Mouse (Mus musculus) liver, postnatal 0 days (tissue): Measurements from ENCODE around the gene Rrm2. TPM values are rescaled to one million over a fixed set of nuclear protein-coding genes. Genes with fewer than 3 reads are reported as not detected.

Source experiments
- ATAC-seq: fragments of 200-750 bp; cut with Nextera tagmentation; 2 replicates; pipeline ENCODE4 v1.8.0; 2017; ENCODE audit warnings: mild to moderate bottlenecking, moderate library complexity
- DNase-seq: peaks from one replicate; pipeline ENCODE4 v3.0.0-alpha.2; 2016
- H3K27ac ChIP-seq: fragments of 300-500 bp; sonication (generic); 2 replicates; pipeline ENCODE4 v1.5.1; 2014; ENCODE audit warnings: antibody characterized with exemption, moderate library complexity, mild to moderate bottlenecking, low read depth
- H3K27me3 ChIP-seq: fragments of 300-500 bp; sonication (generic); 2 replicates; pipeline ENCODE4 v1.6.1; 2014; ENCODE audit warnings: low read length, control low read depth, mixed read lengths; ENCODE audit not compliant: insufficient read depth
- H3K36me3 ChIP-seq: fragments of 300-500 bp; sonication (generic); replicated peaks from 2 replicates; pipeline ENCODE4 v1.6.1; 2014; ENCODE audit warnings: mild to moderate bottlenecking, control low read depth, low read length, moderate library complexity, mixed read lengths; ENCODE audit not compliant: insufficient read depth
- H3K4me1 ChIP-seq: fragments of 300-500 bp; sonication (generic); 2 replicates; pipeline ENCODE4 v1.6.1; 2014; ENCODE audit warnings: antibody characterized with exemption, mild to moderate bottlenecking, control low read depth; ENCODE audit not compliant: insufficient read depth
- H3K4me2 ChIP-seq: fragments of 300-500 bp; sonication (generic); 2 replicates; pipeline ENCODE4 v1.6.1; 2014; ENCODE audit warnings: low read depth, mild to moderate bottlenecking, low read length, moderate library complexity, mixed read lengths
- H3K4me3 ChIP-seq: fragments of 300-500 bp; sonication (generic); 2 replicates; pipeline ENCODE4 v1.5.1; 2014; ENCODE audit warnings: low read depth, low read length
- H3K9ac ChIP-seq: fragments of 300-500 bp; sonication (generic); replicated peaks from 2 replicates; pipeline ENCODE4 v1.6.1; 2014; ENCODE audit warnings: mild to moderate bottlenecking, moderate library complexity
- H3K9me3 ChIP-seq: fragments of 300-500 bp; sonication (generic); 2 replicates; pipeline ENCODE4 v1.6.1; 2016; ENCODE audit warnings: mild to moderate bottlenecking, control low read depth, low read length, mixed read lengths
- CTCF ChIP-seq: sonication (generic); IDR thresholded peaks from 2 replicates; pipeline ENCODE4 v1.5.1; 2016; ENCODE audit warnings: antibody characterized with exemption, low read depth
- EP300 ChIP-seq: IDR thresholded peaks from 2 replicates; pipeline ENCODE4 v1.6.1; 2016; ENCODE audit warnings: antibody characterized with exemption, low read depth, mild to moderate bottlenecking
- WGBS: fragments of 180-500 bp; shearing (Covaris S2); extraction: QIAGEN DNeasy Blood & Tissue Kit; methylation state at CpG from one replicate; pipeline ENCODE4 v1.1.7; 2014; ENCODE audit not compliant: insufficient replicate concordance; 5-methylcytosine and 5-hydroxymethylcytosine counted together
- polyA plus RNA-seq: library from polyadenylated mRNA; unstranded; fragments of >200 nt; fragmentation: Nextera tagmentation; extraction: Ambion mirVana; gene quantifications from 2 replicates; pipeline ENCODE4 v1.2.1, GENCODE M21; 2015

Rrm2 gene
- polyA plus RNA-seq, 1 experiment from 2014 or later: 276 TPM

DNA sequence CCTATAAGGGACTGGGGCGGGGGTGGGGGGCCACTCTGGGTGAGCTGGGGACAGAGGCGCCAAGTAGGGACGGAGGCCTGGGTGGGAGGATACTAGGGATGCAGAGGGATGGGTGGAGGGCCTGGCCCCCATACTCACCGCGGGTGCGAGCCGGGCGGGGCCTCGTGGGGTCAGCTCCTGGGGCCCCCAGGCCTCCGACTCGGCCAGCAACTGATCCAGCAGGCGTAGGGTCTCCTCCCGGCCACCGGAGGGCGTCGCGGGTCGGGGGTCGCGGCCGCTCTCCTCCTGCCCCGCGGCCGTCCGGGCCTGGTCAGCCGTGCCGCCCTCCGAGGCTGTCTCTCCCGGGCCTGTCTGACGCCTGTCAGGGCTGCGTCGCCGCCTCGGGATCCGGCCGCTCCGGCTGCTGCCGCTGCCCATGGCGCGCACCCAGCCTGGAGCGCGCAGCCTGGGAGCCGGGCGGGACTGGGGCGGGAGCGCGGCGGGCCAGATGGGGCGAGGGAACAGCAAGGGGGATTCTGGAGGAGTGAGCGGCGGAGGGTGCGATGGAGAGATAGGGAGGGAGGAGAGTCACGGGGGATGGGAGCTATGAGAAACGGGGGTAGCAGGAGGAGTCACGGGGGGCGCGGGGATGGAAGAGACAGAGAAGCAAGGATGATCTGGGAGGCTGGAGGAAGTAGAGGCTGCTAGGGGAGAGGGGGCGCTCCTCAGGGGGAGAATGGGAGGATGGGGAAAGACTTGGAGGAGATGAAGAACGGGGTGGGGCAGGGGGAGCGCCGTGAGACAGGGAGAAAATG, 27.4 kb upstream of the Rrm2 start:
- 5% methylated on average over 42 of the region's 61 CpGs for WGBS
- Histone ChIP-seq H3K27me3 (peaks cover 33% of the 10 kb centered on the region), H3K4me2 (peak overlapping the region; percentile 76), H3K4me1 (peaks cover 11% of the 10 kb centered on the region), H3K4me3 (peak overlapping the region; percentile 44), H3K36me3 (no peaks in the 10 kb centered on the region), H3K9me3 (no peaks in the 10 kb centered on the region), H3K27ac (no peak overlapping the region), H3K9ac (0 out of 2 replicates have a peak overlapping the region, but pooled peaks have one; percentile 22)
- TF ChIP-seq CTCF (no peak), EP300 (no peak)
- peak; percentile 52 for ATAC-seq
- DNase-seq: no peak

DNA sequence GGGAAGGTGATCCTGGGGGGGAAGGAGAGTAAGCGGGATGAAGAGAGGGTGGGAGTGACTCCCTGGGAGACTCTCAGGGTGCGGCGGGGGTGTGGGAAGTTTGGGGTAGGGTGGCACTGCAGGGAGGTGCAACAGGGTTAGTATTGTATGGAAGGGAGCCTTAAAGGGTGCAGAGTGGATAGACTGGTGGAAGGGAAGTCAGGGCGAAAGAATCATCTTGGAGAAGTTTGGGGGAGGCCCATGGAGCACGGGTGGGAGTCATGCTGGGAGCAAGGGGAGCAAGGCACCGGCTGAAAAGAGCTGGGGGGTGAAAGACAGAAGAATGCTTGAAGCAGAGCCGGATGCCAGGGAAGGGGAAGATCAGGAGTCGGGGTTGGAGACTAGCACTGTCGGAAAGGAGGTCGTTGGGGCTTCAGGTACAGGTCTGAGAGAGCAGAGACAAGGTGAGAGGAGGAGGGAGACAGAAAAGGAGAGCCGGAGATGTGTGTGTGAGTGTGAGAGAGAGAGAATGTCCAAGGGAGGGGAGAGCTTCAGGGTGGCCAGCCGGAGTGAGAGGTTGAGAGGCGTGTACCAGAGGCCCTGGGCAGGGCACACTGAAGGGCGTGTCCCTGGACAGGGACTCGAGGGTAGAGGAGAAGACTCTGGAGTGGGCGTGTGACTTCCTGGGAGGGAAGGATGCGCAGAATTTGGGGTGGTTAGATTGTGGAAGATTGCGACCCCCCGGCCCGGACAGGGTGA, 26.6 kb upstream of the Rrm2 start, which contains the start of gene Cys1:
Gene Cys1, minus strand, starts transcription at position 528 of the 738 bp plus-strand sequence.
- 5% methylated on average over 20 of the region's 20 CpGs for WGBS
- Histone ChIP-seq H3K36me3 (no peaks in the 10 kb centered on the region), H3K4me3 (peak within 1 kb of the TSS; percentile 44), H3K9me3 (no peaks in the 10 kb centered on the region), H3K4me2 (peak within 1 kb of the TSS; percentile 76), H3K9ac (0 out of 2 replicates have a peak within 1 kb of the TSS, but pooled peaks have one; percentile 22), H3K4me1 (peaks cover 11% of the 10 kb centered on the region), H3K27me3 (peaks cover 33% of the 10 kb centered on the region), H3K27ac (no peak within 1 kb of the TSS)
- TF ChIP-seq CTCF (no peak), EP300 (no peak)
- DNase-seq: no peak
- no peak for ATAC-seq

DNA sequence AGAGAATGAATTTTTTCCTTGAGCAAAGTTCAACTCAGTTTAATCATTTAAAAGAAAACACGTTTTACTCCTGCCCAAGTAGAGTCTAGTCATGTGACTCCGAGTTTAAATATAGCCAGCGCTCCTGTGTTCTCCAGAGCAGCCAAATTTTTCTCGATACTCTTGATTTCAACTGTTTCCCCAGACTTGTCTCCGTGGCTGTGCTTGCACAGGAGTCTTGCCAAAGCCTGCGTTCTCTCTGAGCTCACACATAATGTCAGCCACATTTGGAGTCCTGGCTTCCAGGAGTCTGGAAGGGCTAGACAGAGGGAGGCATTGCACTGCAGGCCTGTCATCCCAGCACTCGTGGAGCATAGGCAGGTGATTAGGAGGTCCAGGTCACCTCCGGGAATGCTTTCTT, 25.5 kb upstream of the Rrm2 start:
- WGBS: 39% methylated on average over 8 of the region's 8 CpGs
- peaks cover 14% of the 10 kb centered on the region for H3K4me1 ChIP-seq
- H3K4me3 ChIP-seq: no peak overlapping the region
- DNase-seq: no peak
- no peak overlapping the region for H3K9ac ChIP-seq
- peaks cover 33% of the 10 kb centered on the region for H3K27me3 ChIP-seq
- H3K36me3 ChIP-seq: no peaks in the 10 kb centered on the region
- H3K9me3 ChIP-seq: no peaks in the 10 kb centered on the region
- ATAC-seq: no peak
- TF ChIP-seq EP300: no peak
- no peak for TF ChIP-seq CTCF
- H3K4me2 ChIP-seq: no peak overlapping the region
- H3K27ac ChIP-seq: no peak overlapping the region

DNA sequence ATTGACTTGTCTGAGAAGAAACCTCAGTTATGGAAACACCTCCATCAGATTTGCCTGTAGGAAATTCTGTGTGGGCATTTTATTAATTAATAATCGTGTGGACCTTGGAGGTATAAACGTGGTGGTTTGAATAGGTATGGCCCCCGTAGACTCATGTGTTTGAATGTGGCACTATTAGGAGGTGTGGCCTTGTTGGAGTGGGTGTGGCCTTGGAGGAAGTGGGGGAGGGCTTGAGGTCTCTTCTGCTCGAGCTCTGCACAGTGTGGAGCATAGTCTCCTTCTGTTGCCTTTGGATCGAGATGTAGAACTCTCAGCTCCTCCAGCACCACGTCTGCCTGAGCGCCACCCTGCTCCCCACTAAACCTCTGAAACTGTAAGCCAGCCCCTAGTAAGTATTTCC, 24.6 kb upstream of the Rrm2 start:
- no peak for DNase-seq
- Histone ChIP-seq H3K9me3 (no peaks in the 10 kb centered on the region), H3K4me1 (peaks cover 16% of the 10 kb centered on the region), H3K4me3 (no peak overlapping the region), H3K4me2 (no peak overlapping the region), H3K36me3 (no peaks in the 10 kb centered on the region), H3K27me3 (peaks cover 33% of the 10 kb centered on the region), H3K9ac (no peak overlapping the region), H3K27ac (no peak overlapping the region)
- WGBS: 58% methylated on average over 7 of the region's 7 CpGs
- TF ChIP-seq CTCF: no peak
- no peak for TF ChIP-seq EP300
- no peak for ATAC-seq

DNA sequence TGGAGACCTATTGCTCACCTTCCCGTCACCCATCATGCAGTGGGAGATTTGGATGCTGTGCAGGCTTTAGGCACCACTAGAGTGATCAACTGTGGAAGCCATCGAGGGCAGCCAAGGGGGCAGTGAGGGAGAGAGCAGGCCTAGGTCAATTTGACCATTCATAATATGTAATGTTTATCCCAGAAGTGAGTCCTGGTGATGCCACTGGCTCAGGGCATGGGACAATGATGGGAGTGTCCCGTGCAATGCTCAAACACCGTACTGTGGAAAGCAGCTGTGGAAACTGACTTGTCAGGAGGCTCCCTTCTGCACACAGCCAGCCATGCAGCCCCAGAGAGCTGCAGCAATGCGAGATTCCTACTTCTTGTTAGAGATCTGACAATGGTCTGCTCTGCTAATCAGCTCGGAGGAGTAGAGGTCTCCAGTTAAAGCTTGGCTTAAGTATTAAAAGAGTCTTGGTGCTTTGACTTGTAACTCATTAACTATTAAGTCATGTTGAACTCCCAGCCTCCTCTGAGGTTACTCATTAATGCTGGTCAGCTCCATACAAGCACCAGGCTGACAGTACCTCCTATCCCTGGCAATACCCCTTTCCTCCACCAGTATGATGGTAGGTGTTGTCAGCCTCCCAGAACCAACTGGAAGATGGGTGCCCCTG, 21.9 kb upstream of the Rrm2 start:
- peaks cover 14% of the 10 kb centered on the region for H3K4me1 ChIP-seq
- ATAC-seq: peak; percentile 95
- no peaks in the 10 kb centered on the region for H3K36me3 ChIP-seq
- no peak for DNase-seq
- H3K27me3 ChIP-seq: peaks cover 14% of the 10 kb centered on the region; the same call in 1 of the 2 replicates
- peak overlapping the region; percentile 72 for H3K27ac ChIP-seq
- peak overlapping the region; percentile 50 for H3K4me2 ChIP-seq
- peak; percentile 24; the same call in 1 of the 2 replicates for TF ChIP-seq CTCF
- 0 out of 2 replicates have a peak, but pooled peaks have one; percentile 21 for TF ChIP-seq EP300
- H3K9me3 ChIP-seq: no peaks in the 10 kb centered on the region
- H3K9ac ChIP-seq: no peak overlapping the region
- 50% methylated on average over 6 of the region's 6 CpGs for WGBS
- H3K4me3 ChIP-seq: no peak overlapping the region
